Mouse (Mus musculus) retina, embryonic 14.5 days (tissue): Measurements from ENCODE around the gene Gm10392.
"Not testable (repeated sequence)": the region's sequence is repeated elsewhere in the genome, so short reads cannot be mapped to it uniquely, and the experiment has no call there.

Experiments used
- DNase-seq: peaks from one replicate; pipeline ENCODE4 v3.0.0-alpha.2; 2015; ENCODE audit warnings: low spot score

Gm10392 gene

GRCm38 (mm10) chr11:77519043-77519442 is at the start of gene Gm10392:
Gene Gm10392, minus strand, starts transcription at chr11:77519198.
- no peak for DNase-seq

DNA sequence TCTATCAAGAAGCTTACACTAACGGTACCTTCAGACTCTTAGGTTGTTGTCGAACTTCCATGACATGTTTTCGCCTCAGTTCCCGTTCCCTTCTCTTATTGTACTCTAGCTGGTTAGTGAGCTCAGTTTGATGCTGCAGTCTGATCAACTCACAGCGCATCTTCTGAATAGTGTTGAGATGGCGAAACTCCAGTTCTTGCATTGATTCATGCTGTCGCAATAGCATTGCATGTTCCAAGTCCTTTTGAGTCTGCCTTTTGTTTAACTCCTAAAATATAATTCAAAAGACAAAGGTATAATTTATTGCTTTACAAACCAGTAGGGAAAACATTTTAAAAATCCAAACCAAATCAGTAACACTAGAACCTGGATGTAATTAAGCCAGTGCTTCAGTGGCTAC is 26.3 kb upstream of the Gm10392 start:
- no peak for DNase-seq

- no peak for DNase-seq
These were observed 13.3 kb upstream of the Gm10392 start for GRCm38 (mm10) chr11:77532202-77532846.

DNA sequence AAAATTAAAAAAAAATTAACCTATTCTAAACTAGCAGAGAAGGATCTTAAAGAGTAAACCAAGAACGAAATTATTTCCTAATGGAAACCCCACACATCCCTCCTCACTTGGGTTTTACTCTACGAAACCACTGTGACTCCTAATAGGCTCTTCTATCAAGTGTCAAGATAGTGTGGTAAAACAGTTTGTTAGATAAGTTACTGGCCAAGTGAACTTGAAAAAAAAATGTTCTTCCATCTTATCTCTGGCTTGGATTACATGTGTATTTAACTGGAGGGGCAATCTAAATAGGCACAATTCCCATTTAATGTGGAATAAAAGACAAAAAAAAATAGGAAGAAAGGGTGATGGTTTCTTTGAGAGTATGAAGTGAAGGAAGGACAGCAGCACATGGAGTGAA is 11.9 kb upstream of the Gm10392 start:
- no peak for DNase-seq

DNA sequence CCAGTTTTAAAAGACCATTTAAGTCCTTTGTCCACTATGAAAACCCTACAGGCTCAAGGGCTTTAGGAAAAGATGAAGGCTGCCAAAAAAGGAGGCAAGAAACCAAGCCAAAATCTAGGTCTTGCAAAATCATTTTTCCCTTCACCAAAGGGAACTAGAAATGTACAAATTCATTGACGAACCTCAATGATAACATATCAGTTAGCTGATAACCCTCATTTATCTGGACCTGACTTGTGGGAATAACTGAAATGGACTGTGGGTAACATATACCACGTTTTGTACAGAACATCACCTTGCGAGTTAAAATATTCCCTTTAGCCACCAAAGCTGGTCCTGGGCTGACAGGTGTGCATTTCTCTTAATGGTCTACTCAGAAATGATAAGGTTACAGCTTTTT is 10.6 kb upstream of the Gm10392 start:
- DNase-seq, result no peak

DNA sequence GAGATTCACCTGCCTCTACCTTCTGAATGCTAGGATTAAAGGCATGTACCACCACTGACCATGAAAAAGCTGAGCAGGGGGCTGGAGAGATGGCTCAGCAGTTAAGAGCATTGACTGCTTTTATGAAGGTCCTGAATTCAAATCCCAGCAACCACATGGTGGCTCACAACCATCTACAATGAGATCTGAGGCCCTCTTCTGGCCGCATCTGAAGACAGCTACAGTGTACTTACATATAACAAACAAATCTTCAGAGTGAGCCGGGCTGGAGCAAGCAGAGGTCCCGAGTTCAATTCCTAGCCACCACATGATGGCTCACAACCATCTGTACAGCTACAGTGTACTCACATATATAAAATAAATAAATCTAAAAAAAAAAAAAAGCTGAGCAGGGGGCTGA is 9.4 kb upstream of the Gm10392 start:
- not testable (repeated sequence) for DNase-seq

- DNase-seq, result no peak
These were observed 6.9 kb upstream of the Gm10392 start for GRCm38 (mm10) chr11:77525804-77526486.

GRCm38 (mm10) chr11:77520601-77521529 is 1.9 kb upstream of the Gm10392 start:
- no peak for DNase-seq

GRCm38 (mm10) chr11:77518051-77518798 is 773 bp downstream of the Gm10392 start:
- no peak for DNase-seq

- no peak for DNase-seq
These were observed 2.2 kb downstream of the Gm10392 start for GRCm38 (mm10) chr11:77516553-77517425.

- DNase-seq, result no peak
These were observed 3.1 kb downstream of the Gm10392 start, which contains the start of gene Trp53i13 for GRCm38 (mm10) chr11:77515637-77516552. Gene Trp53i13, minus strand, starts transcription at chr11:77515980.

GRCm38 (mm10) chr11:77514832-77515636 is 4.0 kb downstream of the Gm10392 start, which contains the start of gene Abhd15:
Gene Abhd15, plus strand, starts transcription at chr11:77515121.
- DNase-seq, result peak; percentile 80

- peak; percentile 36 for DNase-seq
These were observed 4.6 kb downstream of the Gm10392 start for GRCm38 (mm10) chr11:77514281-77514831.

DNA sequence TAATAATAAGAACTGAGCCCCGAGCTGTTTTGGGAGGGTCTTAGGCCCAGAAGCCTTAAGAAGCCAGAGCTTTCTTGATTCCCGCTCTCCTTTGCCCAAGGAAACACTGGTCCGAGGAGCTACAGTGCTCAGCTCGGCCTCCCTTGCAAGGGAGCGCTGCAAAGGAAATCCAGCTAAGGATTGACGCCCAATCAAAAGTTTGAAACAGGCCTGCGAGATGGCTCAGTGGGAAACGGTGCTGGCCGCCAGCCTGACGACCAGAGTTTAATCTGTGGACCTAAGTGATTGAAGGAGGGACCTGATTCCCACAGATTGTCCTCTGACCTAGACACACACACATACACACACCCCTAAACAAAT is 5.2 kb downstream of the Gm10392 start:
- DNase-seq, result no peak

- peak; percentile 89 for DNase-seq
These were observed 5.8 kb downstream of the Gm10392 start for GRCm38 (mm10) chr11:77512891-77513810.

DNA sequence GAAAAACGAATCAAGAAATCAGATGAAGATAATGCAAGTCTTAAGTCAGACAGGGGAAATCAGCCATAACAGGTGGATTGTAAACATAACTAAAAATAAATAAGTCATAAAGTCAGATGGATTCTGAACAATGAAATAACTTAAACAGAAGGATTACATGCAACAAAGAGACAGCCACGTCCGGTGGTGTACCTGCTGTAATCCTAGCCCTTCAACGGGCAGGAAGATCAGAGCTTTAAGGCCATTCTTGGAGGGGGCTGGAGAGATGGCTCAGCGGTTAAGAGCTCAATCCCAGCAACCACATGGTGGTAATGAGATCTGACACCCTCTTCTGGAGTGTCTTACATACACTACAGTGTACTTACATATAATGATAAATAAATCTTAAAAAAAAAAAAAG is 7.7 kb downstream of the Gm10392 start:
- DNase-seq, result no peak
